Mouse (Mus musculus) gastrocnemius, postnatal 4 days (tissue): ENCODE data around the gene Ppm1e. TPM values are rescaled to one million over a fixed set of nuclear protein-coding genes. Genes with fewer than 3 reads are reported as not detected.

Source experiments
- total RNA-seq, 2 experiments: library from RNA; stranded (reverse); gene quantifications; 2 replicates each; pipeline ENCODE4 v1.2.3; 2021

Gene Ppm1e
- total RNA-seq, 2 experiments from 2014 or later = 0.71 to 0.86 TPM

Other genes with a start within 250 kb of the Ppm1e start
- 10 to 100 TPM; 14.4 to 14.5 TPM for gene Ska2, start 249.8 kb downstream of the Ppm1e start, total RNA-seq
- 10 to 100 TPM; 13.7 to 17.3 TPM for gene Trim37, start 231.9 kb downstream of the Ppm1e start, total RNA-seq
- 1 to 10 TPM; 3.9 to 4.6 TPM for gene Rad51c, start 45.9 kb upstream of the Ppm1e start, total RNA-seq
- 1 to 10 TPM; 1.0 to 1.3 TPM for gene Tex14, start 46.0 kb upstream of the Ppm1e start, total RNA-seq
- not detected for gene Gm11492, start 207.6 kb upstream of the Ppm1e start, total RNA-seq
- 10 to 100 TPM; 59.0 to 78.8 TPM for gene Sept4, start 209.9 kb upstream of the Ppm1e start, total RNA-seq
- 10 to 100 TPM; 21.5 to 22.4 TPM for gene Mtmr4, start 233.1 kb upstream of the Ppm1e start, total RNA-seq